Mouse (Mus musculus): Measurements from ENCODE around the gene Dlgap4. TPM values are rescaled to one million over a fixed set of nuclear protein-coding genes. Genes with fewer than 3 reads are reported as not detected.
A peak's percentile ranks its signal among the peaks of the same experiment; 100 is the strongest.

Gene Dlgap4
- total and polyA plus RNA-seq, 3 experiments, result 31.3 to 61.5 (median 32.5) TPM

- Histone ChIP-seq H3K9ac (ENCODE audit: low read depth, low read length) (no peak overlapping the region), H3K27me3 (ENCODE audit: control insufficient read depth, insufficient read depth, low read length) (no peaks in the 10 kb centered on the region), H3K79me2 (replicated peaks; ENCODE audit: control insufficient read depth, insufficient read depth, low read length) (no peaks in the 10 kb centered on the region), H3K4me3 (no peak overlapping the region), H3K4me1 (ENCODE audit: control insufficient read depth, insufficient read depth, low read length) (no peaks in the 10 kb centered on the region), H3K27ac (no peak overlapping the region), H3K36me3 (ENCODE audit: control insufficient read depth, insufficient read depth, low read length) (no peaks in the 10 kb centered on the region)
- intact Hi-C loops (cut with DNase I), result no loop called here
- 75% methylated on average over 9 of the region's 9 CpGs for WGBS
- no peak for DNase-seq
- TF ChIP-seq CTCF (IDR thresholded peaks at IDR 0.05), result no peak
- TF ChIP-seq EP300 (IDR thresholded peaks at IDR 0.05; ENCODE audit: insufficient read depth, low read depth, low read length), result no peak
- no peak for TF ChIP-seq POLR2A (IDR thresholded peaks at IDR 0.05; ENCODE audit: insufficient read depth, low read depth, low read length)
Measured at GRCm38 (mm10) chr2:156691746-156692145, 78.2 kb downstream of the Dlgap4 start.

GRCm38 (mm10) chr2:156693241-156693807, 79.8 kb downstream of the Dlgap4 start:
- no peaks in the 10 kb centered on the region for H3K4me1 ChIP-seq (ENCODE audit: control insufficient read depth, insufficient read depth, low read length)
- no peak overlapping the region for H3K27ac ChIP-seq
- no peak overlapping the region for H3K4me3 ChIP-seq
- WGBS, result 66% methylated on average over 11 of the region's 11 CpGs
- intact Hi-C loops (cut with DNase I), result no loop called here
- TF ChIP-seq CTCF (IDR thresholded peaks at IDR 0.05), result no peak
- no peak for TF ChIP-seq POLR2A (IDR thresholded peaks at IDR 0.05; ENCODE audit: insufficient read depth, low read depth, low read length)
- no peak for TF ChIP-seq EP300 (IDR thresholded peaks at IDR 0.05; ENCODE audit: insufficient read depth, low read depth, low read length)
- H3K9ac ChIP-seq (ENCODE audit: low read depth, low read length), result no peak overlapping the region
- no peaks in the 10 kb centered on the region for H3K27me3 ChIP-seq (ENCODE audit: control insufficient read depth, insufficient read depth, low read length)
- H3K79me2 ChIP-seq (replicated peaks; ENCODE audit: control insufficient read depth, insufficient read depth, low read length), result no peaks in the 10 kb centered on the region
- no peaks in the 10 kb centered on the region for H3K36me3 ChIP-seq (ENCODE audit: control insufficient read depth, insufficient read depth, low read length)
- no peak for DNase-seq

GRCm38 (mm10) chr2:156697261-156697660, 83.8 kb downstream of the Dlgap4 start:
- H3K4me3 ChIP-seq, result no peak overlapping the region
- no peaks in the 10 kb centered on the region for H3K36me3 ChIP-seq (ENCODE audit: control insufficient read depth, insufficient read depth, low read length)
- TF ChIP-seq CTCF (IDR thresholded peaks at IDR 0.05), result no peak
- no peak for TF ChIP-seq POLR2A (IDR thresholded peaks at IDR 0.05; ENCODE audit: insufficient read depth, low read depth, low read length)
- TF ChIP-seq EP300 (IDR thresholded peaks at IDR 0.05; ENCODE audit: insufficient read depth, low read depth, low read length), result no peak
- H3K27me3 ChIP-seq (ENCODE audit: control insufficient read depth, insufficient read depth, low read length), result no peaks in the 10 kb centered on the region
- H3K79me2 ChIP-seq (replicated peaks; ENCODE audit: control insufficient read depth, insufficient read depth, low read length), result no peaks in the 10 kb centered on the region
- WGBS, result 65% methylated on average over 8 of the region's 8 CpGs
- DNase-seq, result peak in 1 of 2 experiments; percentile 27
- H3K4me1 ChIP-seq (ENCODE audit: control insufficient read depth, insufficient read depth, low read length), result no peaks in the 10 kb centered on the region
- H3K27ac ChIP-seq, result no peak overlapping the region
- intact Hi-C loops (cut with DNase I), result no loop called here
- H3K9ac ChIP-seq (ENCODE audit: low read depth, low read length), result no peak overlapping the region

- Histone ChIP-seq H3K27ac (no peak overlapping the region), H3K4me1 (ENCODE audit: control insufficient read depth, insufficient read depth, low read length) (no peaks in the 10 kb centered on the region), H3K36me3 (ENCODE audit: control insufficient read depth, insufficient read depth, low read length) (no peaks in the 10 kb centered on the region), H3K79me2 (replicated peaks; ENCODE audit: control insufficient read depth, insufficient read depth, low read length) (no peaks in the 10 kb centered on the region), H3K4me3 (no peak overlapping the region), H3K27me3 (ENCODE audit: control insufficient read depth, insufficient read depth, low read length) (no peaks in the 10 kb centered on the region), H3K9ac (ENCODE audit: low read depth, low read length) (no peak overlapping the region)
- intact Hi-C loops (cut with DNase I), result no loop called here
- TF ChIP-seq EP300 (IDR thresholded peaks at IDR 0.05; ENCODE audit: insufficient read depth, low read depth, low read length), result no peak
- no peak for TF ChIP-seq CTCF (IDR thresholded peaks at IDR 0.05)
- TF ChIP-seq POLR2A (IDR thresholded peaks at IDR 0.05; ENCODE audit: insufficient read depth, low read depth, low read length), result no peak
- 62% methylated on average over 9 of the region's 9 CpGs for WGBS
- DNase-seq, result peak; percentile 39 to 44
Measured at GRCm38 (mm10) chr2:156698168-156698567, 84.7 kb downstream of the Dlgap4 start.

- H3K4me3 ChIP-seq, result no peak overlapping the region
- no peak overlapping the region for H3K27ac ChIP-seq
- 16% methylated on average over 6 of the region's 6 CpGs for WGBS
- no peaks in the 10 kb centered on the region for H3K79me2 ChIP-seq (replicated peaks; ENCODE audit: control insufficient read depth, insufficient read depth, low read length)
- no peaks in the 10 kb centered on the region for H3K36me3 ChIP-seq (ENCODE audit: control insufficient read depth, insufficient read depth, low read length)
- peak; percentile 94 for TF ChIP-seq EP300 (IDR thresholded peaks at IDR 0.05; ENCODE audit: insufficient read depth, low read depth, low read length)
- no peak for TF ChIP-seq POLR2A (IDR thresholded peaks at IDR 0.05; ENCODE audit: insufficient read depth, low read depth, low read length)
- TF ChIP-seq CTCF (IDR thresholded peaks at IDR 0.05), result no peak; the same call in 1 of the 2 replicates
- DNase-seq, result peak; percentile 71 to 90
- no peak overlapping the region for H3K9ac ChIP-seq (ENCODE audit: low read depth, low read length)
- no peaks in the 10 kb centered on the region; the same call in 1 of the 2 replicates for H3K27me3 ChIP-seq (ENCODE audit: control insufficient read depth, insufficient read depth, low read length)
- intact Hi-C loops (cut with DNase I), result loop anchor here (1.0 kb wide), 3 partner anchors 92 to 175 kb away; partner anchors contain the start of gene Dlgap4
- no peaks in the 10 kb centered on the region for H3K4me1 ChIP-seq (ENCODE audit: control insufficient read depth, insufficient read depth, low read length)
Measured at GRCm38 (mm10) chr2:156705473-156705872, 92.0 kb downstream of the Dlgap4 start.

GRCm38 (mm10) chr2:156716683-156717082, 103.2 kb downstream of the Dlgap4 start:
- peaks cover 19% of the 10 kb centered on the region for H3K4me1 ChIP-seq (ENCODE audit: control insufficient read depth, insufficient read depth, low read length)
- no peaks in the 10 kb centered on the region for H3K27me3 ChIP-seq (ENCODE audit: control insufficient read depth, insufficient read depth, low read length)
- H3K4me3 ChIP-seq, result no peak overlapping the region
- no peaks in the 10 kb centered on the region for H3K79me2 ChIP-seq (replicated peaks; ENCODE audit: control insufficient read depth, insufficient read depth, low read length)
- WGBS, result 57% methylated on average over 6 of the region's 6 CpGs
- no peak for DNase-seq
- H3K36me3 ChIP-seq (ENCODE audit: control insufficient read depth, insufficient read depth, low read length), result no peaks in the 10 kb centered on the region
- intact Hi-C loops (cut with DNase I), result loop anchor here (5.0 kb wide), 1 partner anchor 169 kb away; the partner anchor contains the start of gene Aar2
- no peak overlapping the region for H3K27ac ChIP-seq
- TF ChIP-seq CTCF (IDR thresholded peaks at IDR 0.05) (no peak), EP300 (IDR thresholded peaks at IDR 0.05; ENCODE audit: insufficient read depth, low read depth, low read length) (no peak), POLR2A (IDR thresholded peaks at IDR 0.05; ENCODE audit: insufficient read depth, low read depth, low read length) (no peak)
- no peak overlapping the region for H3K9ac ChIP-seq (ENCODE audit: low read depth, low read length)
